Mouse (Mus musculus): Measurements from ENCODE around the gene Clstn3.

DNA sequence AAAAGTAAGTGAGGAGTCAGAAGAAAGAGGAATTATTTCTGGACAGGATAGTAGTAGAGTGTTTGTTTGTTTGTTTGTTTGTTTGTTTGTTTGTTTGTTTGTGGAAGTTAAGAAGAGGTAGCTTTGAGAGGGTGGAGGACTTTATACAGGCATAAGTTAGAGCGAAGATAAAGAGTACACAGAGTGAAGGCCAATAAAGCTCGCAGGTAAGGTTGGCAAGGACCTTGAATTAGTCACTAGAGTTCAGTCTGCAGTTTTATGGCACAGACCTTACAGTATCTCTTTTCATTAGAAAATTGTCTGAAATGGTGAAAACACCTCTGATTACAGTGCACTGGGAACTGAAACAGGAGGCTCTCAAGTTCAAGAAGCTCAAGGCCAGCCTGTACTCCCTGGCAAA lies 18.6 kb downstream of the Clstn3 start:
- TF ChIP-seq CTCF (conservative IDR thresholded peaks at IDR 0.05 in 1 of 2, IDR thresholded peaks at IDR 0.05 in 1 of 2; ENCODE audit: low read depth in 2 of 2, low read length in 2 of 2) (no peak), GABPA (IDR thresholded peaks at IDR 0.05; ENCODE audit: insufficient replicate concordance, low read depth, low read length) (no peak), SIN3A (IDR thresholded peaks at IDR 0.05; ENCODE audit: low read length) (no peak), KAT2A (IDR thresholded peaks at IDR 0.05; ENCODE audit: insufficient replicate concordance, low read length) (no peak), POLR2A (IDR thresholded peaks at IDR 0.05; ENCODE audit: low read depth, low read length) (no peak), MAZ (IDR thresholded peaks at IDR 0.05; ENCODE audit: low read depth, low read length) (no peak), JUND (conservative IDR thresholded peaks at IDR 0.05; ENCODE audit: low read depth, low read length) (no peak), ZC3H11A (IDR thresholded peaks at IDR 0.05; ENCODE audit: low read depth, low read length) (no peak), BHLHE40 (IDR thresholded peaks at IDR 0.05; ENCODE audit: low read depth, low read length) (no peak), ZKSCAN1 (IDR thresholded peaks at IDR 0.05; ENCODE audit: borderline replicate concordance, low read depth, low read length) (no peak), TBP (conservative IDR thresholded peaks at IDR 0.05; ENCODE audit: low read depth, low read length) (no peak), MYC (IDR thresholded peaks at IDR 0.05; ENCODE audit: low read depth, low read length) (no peak), SMC3 (IDR thresholded peaks at IDR 0.05; ENCODE audit: low read depth, low read length) (no peak), USF1 (IDR thresholded peaks at IDR 0.05; ENCODE audit: low read depth, low read length) (no peak)

All from CH12.LX (cell line).